Mouse (Mus musculus) forebrain, embryonic 14.5 days (tissue): ENCODE results near the gene Ccn2. TPM values are rescaled to one million over a fixed set of nuclear protein-coding genes. Genes with fewer than 3 reads are reported as not detected.
A peak's percentile ranks its signal among the peaks of the same experiment; 100 is the strongest.
"Not testable (repeated sequence)": the region's sequence is repeated elsewhere in the genome, so short reads cannot be mapped to it uniquely, and the experiment has no call there.

ENCODE experiments used
- ATAC-seq: fragments of 200-750 bp; cut with Nextera tagmentation; 2 replicates; pipeline ENCODE4 v1.8.0; 2017; ENCODE audit warnings: mild to moderate bottlenecking, moderate library complexity
- DNase-seq: peaks from one replicate; pipeline ENCODE4 v3.0.0-alpha.2; 2015; ENCODE audit warnings: low spot score
- H3K27ac ChIP-seq: fragments of 300-500 bp; sonication (generic); 2 replicates; pipeline ENCODE4 v1.5.1; 2014; ENCODE audit warnings: low read depth, mild to moderate bottlenecking, control low read depth, low read length, moderate library complexity
- H3K27me3 ChIP-seq: fragments of 300-500 bp; sonication (generic); replicated peaks from 2 replicates; pipeline ENCODE4 v1.6.1; 2014; ENCODE audit warnings: low read length, control low read depth, mixed read lengths; ENCODE audit not compliant: control insufficient read depth, insufficient read depth
- H3K36me3 ChIP-seq: fragments of 300-500 bp; sonication (generic); 2 replicates; pipeline ENCODE4 v1.6.1; 2014; ENCODE audit warnings: low read length, control low read depth; ENCODE audit not compliant: control insufficient read depth, insufficient read depth
- H3K4me1 ChIP-seq: fragments of 300-500 bp; sonication (generic); 2 replicates; pipeline ENCODE4 v1.6.1; 2014; ENCODE audit warnings: antibody characterized with exemption, low read length, control low read depth; ENCODE audit not compliant: control insufficient read depth, insufficient read depth
- H3K4me2 ChIP-seq: fragments of 300-500 bp; sonication (generic); 2 replicates; pipeline ENCODE4 v1.6.1; 2014; ENCODE audit warnings: mild to moderate bottlenecking, control low read depth, low read length
- H3K4me3 ChIP-seq: fragments of 300-500 bp; sonication (generic); 2 replicates; pipeline ENCODE4 v1.5.1; 2014; ENCODE audit warnings: low read depth, low read length, control low read depth
- H3K9ac ChIP-seq: fragments of 300-500 bp; sonication (generic); 2 replicates; pipeline ENCODE4 v1.6.1; 2014; ENCODE audit warnings: mild to moderate bottlenecking, low read length, control low read depth, moderate library complexity
- H3K9me3 ChIP-seq: fragments of 300-500 bp; sonication (generic); replicated peaks from 2 replicates; pipeline ENCODE4 v1.6.1; 2016; ENCODE audit warnings: low read length, control low read depth, mixed read lengths; ENCODE audit not compliant: control insufficient read depth
- WGBS: fragments of 180-500 bp; shearing (Covaris S2); extraction: QIAGEN DNeasy Blood & Tissue Kit; methylation state at CpG from one replicate; pipeline ENCODE4 v1.1.7; 2014; 5-methylcytosine and 5-hydroxymethylcytosine counted together
- polyA plus RNA-seq: library from polyadenylated mRNA; unstranded; fragments of >200 nt; fragmentation: Nextera tagmentation; extraction: Ambion mirVana; gene quantifications from 2 replicates; pipeline ENCODE4 v1.2.1, GENCODE M21; 2014

Ccn2 gene
- polyA plus RNA-seq, 1 experiment from 2014 or later: 2.4 TPM

- ATAC-seq (no peak), DNase-seq (no peak)
- Histone ChIP-seq H3K9me3 (no peaks in the 10 kb centered on the region), H3K27ac (no peak overlapping the region), H3K4me1 (no peaks in the 10 kb centered on the region), H3K36me3 (no peaks in the 10 kb centered on the region), H3K4me3 (no peak overlapping the region), H3K9ac (no peak overlapping the region), H3K27me3 (no peaks in the 10 kb centered on the region), H3K4me2 (no peak overlapping the region)
- WGBS: 81% methylated on average over 6 of the region's 6 CpGs
Measured at GRCm38 (mm10) chr10:24615799-24616198, 20.6 kb downstream of the Ccn2 start.

DNA sequence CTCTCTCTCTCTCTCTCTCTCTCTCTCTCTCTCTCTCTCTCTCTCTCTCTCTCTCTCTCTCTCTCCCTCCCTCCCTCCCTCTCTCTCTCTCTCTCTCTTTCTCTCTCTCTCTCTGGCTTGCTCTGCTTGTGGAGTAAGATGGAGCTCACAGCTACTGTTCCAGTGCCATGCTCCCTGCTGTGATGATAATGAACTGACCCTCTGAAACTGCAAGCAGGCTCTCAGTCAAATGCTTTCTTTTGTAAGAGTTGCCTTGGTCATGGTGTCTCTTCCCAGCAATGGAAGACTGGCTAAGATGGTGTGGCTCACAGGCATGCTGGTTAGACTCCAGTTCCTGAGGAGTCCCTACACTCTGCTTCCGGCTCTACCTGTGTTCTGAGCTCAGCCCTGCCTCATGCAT is 21.3 kb downstream of the Ccn2 start:
- not testable (repeated sequence) for H3K9ac ChIP-seq, ATAC-seq, H3K27ac ChIP-seq, H3K9me3 ChIP-seq, H3K4me2 ChIP-seq, DNase-seq, H3K27me3 ChIP-seq, H3K4me1 ChIP-seq, H3K4me3 ChIP-seq, H3K36me3 ChIP-seq
- WGBS: 93% methylated on average over 1 of the region's 1 CpGs

- DNase-seq: peak; percentile 36
- Histone ChIP-seq H3K4me3 (no peak overlapping the region), H3K4me2 (no peak overlapping the region), H3K4me1 (no peaks in the 10 kb centered on the region), H3K9ac (no peak overlapping the region), H3K9me3 (no peaks in the 10 kb centered on the region), H3K27me3 (no peaks in the 10 kb centered on the region), H3K27ac (no peak overlapping the region), H3K36me3 (no peaks in the 10 kb centered on the region)
- no peak for ATAC-seq
- 43% methylated on average over 9 of the region's 9 CpGs for WGBS
Measured at GRCm38 (mm10) chr10:24621572-24621971, 26.3 kb downstream of the Ccn2 start.

GRCm38 (mm10) chr10:24622586-24622985 is 27.3 kb downstream of the Ccn2 start:
- DNase-seq (peak; percentile 51), ATAC-seq (no peak)
- Histone ChIP-seq H3K9me3 (no peaks in the 10 kb centered on the region), H3K4me3 (no peak overlapping the region), H3K36me3 (no peaks in the 10 kb centered on the region), H3K27ac (no peak overlapping the region), H3K4me1 (no peaks in the 10 kb centered on the region), H3K4me2 (no peak overlapping the region), H3K27me3 (no peaks in the 10 kb centered on the region), H3K9ac (no peak overlapping the region)
- WGBS: 24% methylated on average over 7 of the region's 7 CpGs

DNA sequence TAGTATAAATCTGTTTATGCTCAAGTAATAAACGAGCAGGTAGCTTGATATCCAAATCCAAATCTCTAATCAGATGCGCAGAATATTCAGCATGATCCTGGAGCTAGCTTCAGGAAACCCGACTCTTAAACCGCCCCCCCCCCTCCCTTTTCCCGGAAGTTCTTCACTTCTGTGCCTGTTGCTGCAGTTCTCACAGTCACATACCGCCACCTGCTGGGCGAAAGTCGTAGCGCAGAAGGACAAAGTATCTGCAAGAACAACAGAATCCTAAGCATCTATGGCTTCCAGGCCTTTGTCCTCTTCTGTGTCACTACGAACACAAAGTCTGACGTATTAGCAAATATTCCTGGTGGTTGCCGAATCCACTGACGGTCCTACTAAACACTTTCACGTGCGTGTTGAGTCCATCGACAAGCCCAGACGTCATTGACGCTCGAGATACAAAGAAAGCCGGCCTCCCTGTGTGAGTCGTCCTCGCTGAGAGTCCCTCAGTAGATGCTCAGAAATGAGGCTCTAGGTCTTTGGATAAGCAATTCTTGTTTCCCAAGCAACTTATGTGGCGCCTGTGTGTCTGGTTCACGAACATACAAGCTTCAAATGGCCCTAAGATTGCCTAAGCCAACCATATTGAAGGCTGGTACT is 29.9 kb downstream of the Ccn2 start:
- H3K27me3 ChIP-seq: no peaks in the 10 kb centered on the region
- ATAC-seq (peak; percentile 49; the same call in 1 of the 2 replicates), DNase-seq (peak; percentile 86)
- no peak overlapping the region for H3K27ac ChIP-seq
- no peaks in the 10 kb centered on the region for H3K36me3 ChIP-seq
- H3K4me2 ChIP-seq: no peak overlapping the region
- no peaks in the 10 kb centered on the region for H3K9me3 ChIP-seq
- WGBS: 42% methylated on average over 23 of the region's 24 CpGs
- H3K4me3 ChIP-seq: no peak overlapping the region
- H3K4me1 ChIP-seq: no peaks in the 10 kb centered on the region
- H3K9ac ChIP-seq: no peak overlapping the region

DNA sequence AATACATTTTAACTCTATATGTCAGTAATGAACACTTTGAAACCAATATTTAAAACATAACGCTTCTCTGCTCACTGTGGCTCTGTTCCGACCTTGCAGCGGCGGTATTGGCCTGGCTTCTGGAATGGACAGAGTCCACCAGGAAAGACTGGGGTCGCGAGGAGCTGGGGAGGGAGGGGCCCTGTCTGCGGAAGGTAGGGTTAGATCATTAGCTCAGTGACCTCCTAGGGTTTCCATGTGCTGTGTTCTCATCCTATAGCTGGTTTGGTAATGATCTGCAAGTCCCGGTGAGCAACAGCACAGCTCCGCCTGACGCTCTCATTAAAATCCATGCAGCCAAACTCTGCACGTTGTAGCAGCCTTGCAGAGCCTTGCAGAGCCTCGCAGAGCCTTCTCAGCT is 32.0 kb downstream of the Ccn2 start:
- no peak overlapping the region for H3K4me3 ChIP-seq
- no peaks in the 10 kb centered on the region for H3K9me3 ChIP-seq
- H3K9ac ChIP-seq: no peak overlapping the region
- H3K27ac ChIP-seq: no peak overlapping the region
- H3K36me3 ChIP-seq: no peaks in the 10 kb centered on the region
- ATAC-seq (no peak), DNase-seq (no peak)
- 68% methylated on average over 12 of the region's 12 CpGs for WGBS
- H3K4me1 ChIP-seq: no peaks in the 10 kb centered on the region
- no peak overlapping the region for H3K4me2 ChIP-seq
- no peaks in the 10 kb centered on the region for H3K27me3 ChIP-seq

- Histone ChIP-seq H3K4me1 (no peaks in the 10 kb centered on the region), H3K9ac (no peak overlapping the region), H3K4me3 (no peak overlapping the region), H3K4me2 (no peak overlapping the region), H3K27me3 (no peaks in the 10 kb centered on the region), H3K27ac (no peak overlapping the region), H3K9me3 (no peaks in the 10 kb centered on the region), H3K36me3 (no peaks in the 10 kb centered on the region)
- 91% methylated on average over 9 of the region's 9 CpGs for WGBS
- no peak for ATAC-seq
- DNase-seq: no peak
Measured at GRCm38 (mm10) chr10:24628466-24628865, 33.2 kb downstream of the Ccn2 start.

DNA sequence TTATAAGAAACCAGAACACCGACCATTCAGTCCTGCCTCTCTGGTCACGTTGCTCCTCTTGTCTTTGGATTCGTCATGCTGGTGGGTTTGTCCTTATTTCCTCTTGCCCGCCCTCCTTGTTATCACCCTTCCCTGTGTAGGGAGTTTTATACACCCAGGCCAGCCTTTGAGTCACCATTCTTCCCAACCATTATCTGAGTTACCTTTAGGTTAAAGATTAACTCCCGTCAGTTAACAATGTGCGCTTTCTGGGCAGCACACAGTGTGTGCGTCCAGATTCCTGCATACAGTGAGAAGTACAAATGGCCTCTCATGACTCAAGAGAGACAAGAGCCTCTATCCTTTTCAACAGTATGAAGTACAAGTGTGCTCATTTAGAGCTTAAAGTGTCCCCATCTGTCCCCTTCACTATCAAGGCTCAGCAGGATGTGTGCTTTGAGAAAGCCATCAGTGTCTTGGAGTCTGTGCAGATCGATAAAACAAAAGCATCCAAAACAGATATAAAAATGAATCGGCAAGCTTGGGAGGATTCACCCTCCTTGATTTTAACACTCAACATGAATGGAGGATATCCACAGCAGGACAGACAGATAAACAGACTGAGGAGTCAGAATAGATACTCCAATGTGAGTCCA is 34.0 kb downstream of the Ccn2 start:
- DNase-seq (no peak), ATAC-seq (no peak)
- WGBS: 85% methylated on average over 9 of the region's 9 CpGs
- Histone ChIP-seq H3K4me2 (no peak overlapping the region), H3K27me3 (no peaks in the 10 kb centered on the region), H3K4me1 (no peaks in the 10 kb centered on the region), H3K9ac (no peak overlapping the region), H3K36me3 (no peaks in the 10 kb centered on the region), H3K27ac (no peak overlapping the region), H3K9me3 (no peaks in the 10 kb centered on the region), H3K4me3 (no peak overlapping the region)

- Histone ChIP-seq H3K4me1 (no peaks in the 10 kb centered on the region), H3K9me3 (no peaks in the 10 kb centered on the region), H3K4me3 (no peak overlapping the region), H3K9ac (no peak overlapping the region), H3K4me2 (peak overlapping the region; percentile 34), H3K36me3 (no peaks in the 10 kb centered on the region), H3K27ac (no peak overlapping the region), H3K27me3 (no peaks in the 10 kb centered on the region)
- peak; percentile 80 for ATAC-seq
- peak; percentile 81 for DNase-seq
- WGBS: 18% methylated on average over 18 of the region's 18 CpGs
Measured at GRCm38 (mm10) chr10:24630469-24631081, 35.3 kb downstream of the Ccn2 start.
